Mouse (Mus musculus) CD8-positive naive resting alpha-beta T cell, adult 57 days (primary cell): ENCODE data around the gene Rab44. TPM values are rescaled to one million over a fixed set of nuclear protein-coding genes. Genes with fewer than 3 reads are reported as not detected.

Experiments used
- total RNA-seq: library from RNA; stranded (reverse); gene quantifications from one replicate; pipeline ENCODE4 v1.2.4, GENCODE M21; 2023

Rab44 gene
- 0.18 TPM for total RNA-seq

GRCm38 (mm10) chr17:29113591-29114352 lies at the start of gene Rab44:
Rab44 (plus strand) TSS chr17:29114145.

GRCm38 (mm10) chr17:29090776-29091175 lies 23.2 kb upstream of the Rab44 start, which contains the start of gene Cdkn1a:
Cdkn1a (plus strand) TSS chr17:29090976.

Other genes starting within 250 kb of the Rab44 start
- 0.64 TPM for gene 4930539E08Rik, start 198.8 kb upstream of the Rab44 start, total RNA-seq
- gene Pxt1, start 170.3 kb upstream of the Rab44 start, total RNA-seq = not detected
- gene Kctd20, start 162.2 kb upstream of the Rab44 start, total RNA-seq = 47.9 TPM
- 508 TPM for gene Stk38, start 106.2 kb upstream of the Rab44 start, total RNA-seq
- 473 TPM for gene Srsf3, start 81.5 kb upstream of the Rab44 start, total RNA-seq
- gene Cdkn1a, start 23.2 kb upstream of the Rab44 start, total RNA-seq = 4.3 TPM
- gene Cpne5, start 124.0 kb downstream of the Rab44 start, total RNA-seq = 0.21 TPM
- 12.6 TPM for gene Ppil1, start 150.0 kb downstream of the Rab44 start, total RNA-seq
- gene BC004004, start 154.6 kb downstream of the Rab44 start, total RNA-seq = 49.3 TPM
- gene Pi16, start 203.5 kb downstream of the Rab44 start, total RNA-seq = 0.52 TPM
- 57.1 TPM for gene Mtch1, start 233.8 kb downstream of the Rab44 start, total RNA-seq
- 28.8 TPM for gene Fgd2, start 246.8 kb downstream of the Rab44 start, total RNA-seq